Mouse (Mus musculus): ENCODE measurements at regions not wholly inside any gene's neighbourhood (a gene's known extent, or its start where the extent isn't known, plus 50 kb on each side); places are given as distances from the start of the nearest gene placed in this dataset.

DNA sequence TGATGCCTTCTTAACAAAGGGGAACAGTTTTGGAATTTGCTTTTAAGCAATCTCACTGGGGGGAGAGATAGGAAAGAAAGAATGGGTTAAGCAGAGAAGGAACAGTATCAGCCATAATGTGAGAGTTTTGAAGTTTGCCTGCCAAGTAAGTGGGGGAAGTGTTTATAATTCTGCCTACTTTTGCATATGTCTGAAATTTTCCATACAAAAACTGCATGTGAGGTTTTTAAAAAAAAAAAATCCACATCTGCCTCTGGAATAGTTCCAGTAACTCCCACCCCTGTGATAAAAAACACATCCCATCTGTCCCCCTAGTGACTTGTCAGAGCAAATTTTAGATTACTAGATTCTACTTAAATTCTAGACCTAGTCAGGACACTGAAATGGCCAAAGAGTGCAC, 63.5 kb upstream of the Pitrm1 start:
- no peak for TF ChIP-seq REST (IDR thresholded peaks at IDR 0.05; ENCODE audit: insufficient read depth, insufficient read length)
- no peak for TF ChIP-seq POLR2A (IDR thresholded peaks at IDR 0.05; ENCODE audit: insufficient read length, low read depth)
- TF ChIP-seq E2F4 (IDR thresholded peaks at IDR 0.05; ENCODE audit: insufficient read depth), result no peak
- no peak for TF ChIP-seq MAX (IDR thresholded peaks at IDR 0.05; ENCODE audit: low read depth)
- TF ChIP-seq TCF3 (IDR thresholded peaks at IDR 0.05; ENCODE audit: insufficient read length, low read depth), result no peak
- no peak for TF ChIP-seq SRF (IDR thresholded peaks at IDR 0.05; ENCODE audit: control insufficient read depth, insufficient read length, low read depth)
- no peak for TF ChIP-seq MYOD1 (IDR thresholded peaks at IDR 0.05; ENCODE audit: control insufficient read depth in 1 of 3, insufficient read length in 2 of 3, low read depth in 2 of 3)
- TF ChIP-seq MYOG (IDR thresholded peaks at IDR 0.05; ENCODE audit: control insufficient read depth in 1 of 3, insufficient read depth in 1 of 3, insufficient read length in 2 of 3, low read depth in 2 of 3), result no peak
- TF ChIP-seq TCF12 (IDR thresholded peaks at IDR 0.05; ENCODE audit: insufficient read depth, poor library complexity, severe bottlenecking), result no peak
- TF ChIP-seq USF1 (IDR thresholded peaks at IDR 0.05; ENCODE audit: low read depth), result no peak

All from myocyte (in vitro differentiated cells).